Mouse (Mus musculus) kidney, adult 11 months (tissue): ENCODE measurements around the gene Depdc5.
A peak's percentile ranks its signal among the peaks of the same experiment; 100 is the strongest.
"Not testable (repeated sequence)": the region's sequence is repeated elsewhere in the genome, so short reads cannot be mapped to it uniquely, and the experiment has no call there.

Experiments used
- DNase-seq: peaks from one replicate; pipeline ENCODE4 v3.0.0; 2022

The Depdc5 gene

GRCm38 (mm10) chr5:33033633-33034032 lies 170.1 kb downstream of the Depdc5 start:
- DNase-seq: not testable (repeated sequence)

- DNase-seq: no peak
Measured at GRCm38 (mm10) chr5:33034100-33034499, 170.6 kb downstream of the Depdc5 start.

- no peak for DNase-seq
Measured at GRCm38 (mm10) chr5:33034916-33035315, 171.4 kb downstream of the Depdc5 start.

DNA sequence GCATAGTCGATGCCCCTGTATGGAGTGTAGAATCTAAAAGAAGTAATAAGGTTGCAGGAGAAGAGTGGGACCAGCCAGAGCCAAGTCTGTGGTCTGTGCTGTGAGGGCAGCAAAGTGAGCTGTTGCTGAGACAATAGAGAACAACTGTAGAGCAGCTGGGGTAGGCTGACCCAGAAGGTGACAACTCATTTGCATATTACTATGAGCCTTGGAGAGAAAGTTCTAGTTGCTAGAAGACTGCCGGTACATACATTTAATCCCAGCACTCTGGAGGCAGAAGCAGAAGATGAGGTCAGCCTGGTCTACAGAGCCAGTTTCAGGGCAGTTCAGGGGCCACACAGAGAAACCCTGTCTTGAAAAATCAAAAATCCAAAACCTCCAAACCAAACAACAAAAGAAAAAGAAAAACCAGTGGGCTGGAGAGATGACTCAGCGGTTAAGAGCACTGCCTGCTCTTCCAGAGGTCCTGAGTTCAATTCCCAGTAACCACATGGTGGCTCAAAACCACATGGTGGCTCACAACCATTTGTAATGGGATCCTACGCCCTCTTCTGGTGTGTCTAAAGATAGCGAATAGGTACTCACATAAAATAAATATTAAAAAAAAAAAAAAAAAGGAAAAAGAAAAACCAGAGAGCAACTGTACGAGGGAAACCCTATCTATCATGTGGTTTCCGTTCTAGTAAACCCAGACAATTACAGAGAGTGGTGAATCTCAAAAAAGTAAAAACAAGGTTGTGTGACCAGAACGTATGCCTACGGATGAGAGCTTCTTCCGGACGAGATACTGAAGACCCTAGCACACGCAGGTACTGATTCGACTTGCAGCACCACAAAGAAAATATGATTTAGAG lies 175.4 kb downstream of the Depdc5 start:
- DNase-seq: no peak

DNA sequence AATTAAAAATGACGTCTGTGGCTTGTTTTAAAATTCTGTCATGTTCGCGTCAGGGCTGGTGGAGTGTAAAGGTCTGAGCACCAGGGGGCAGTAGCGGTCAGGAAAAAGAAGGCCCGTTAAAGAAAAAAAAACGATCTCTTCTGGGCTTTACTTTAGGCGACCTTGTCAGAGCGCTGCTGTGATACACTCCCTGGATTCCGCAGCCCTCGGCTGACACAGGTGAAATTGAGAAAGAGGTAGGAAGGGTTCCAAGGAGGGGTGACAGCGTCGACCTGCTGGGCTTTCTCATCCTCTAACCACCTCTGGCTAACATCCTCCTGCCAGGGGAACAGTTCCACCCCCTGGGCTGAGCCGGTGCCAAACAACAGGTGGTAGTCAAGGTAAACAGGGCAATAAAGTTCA lies 176.0 kb downstream of the Depdc5 start:
- peak; percentile 65 for DNase-seq

GRCm38 (mm10) chr5:33040735-33041134 lies 177.2 kb downstream of the Depdc5 start:
- not testable (repeated sequence) for DNase-seq

GRCm38 (mm10) chr5:33043397-33043796 lies 179.9 kb downstream of the Depdc5 start:
- DNase-seq: peak; percentile 82
